Mouse (Mus musculus): ENCODE measurements around the gene Npy1r.

Npy1r gene

GRCm38 (mm10) chr8:66696970-66697843 lies at the start of gene Npy1r:
Gene Npy1r, plus strand, starts transcription at chr8:66697192.
- peak; percentile 22 to 46 for DNase-seq

- DNase-seq, result no peak
These were observed 15.7 kb upstream of the Npy1r start for GRCm38 (mm10) chr8:66681261-66681660.

- peak; percentile 52 to 55 for DNase-seq
These were observed 9.3 kb upstream of the Npy1r start, which contains the start of gene Npy5r for GRCm38 (mm10) chr8:66687511-66688329. Gene Npy5r, minus strand, starts transcription at chr8:66688128.

- DNase-seq, result no peak
These were observed 8.6 kb upstream of the Npy1r start for GRCm38 (mm10) chr8:66688395-66688794.

- no peak for DNase-seq
These were observed 8.2 kb upstream of the Npy1r start for GRCm38 (mm10) chr8:66688799-66689198.

GRCm38 (mm10) chr8:66690402-66690801 lies 6.6 kb upstream of the Npy1r start:
- no peak for DNase-seq

- no peak for DNase-seq
These were observed 1.0 kb downstream of the Npy1r start for GRCm38 (mm10) chr8:66698011-66698410.

GRCm38 (mm10) chr8:66698782-66699181 lies 1.8 kb downstream of the Npy1r start:
- no peak for DNase-seq

GRCm38 (mm10) chr8:66714324-66714975 lies 17.5 kb downstream of the Npy1r start:
- no peak for DNase-seq

GRCm38 (mm10) chr8:66722835-66723234 lies 25.8 kb downstream of the Npy1r start:
- DNase-seq, result no peak

GRCm38 (mm10) chr8:66729446-66729845 lies 32.5 kb downstream of the Npy1r start:
- no peak for DNase-seq

- no peak for DNase-seq
These were observed 35.0 kb downstream of the Npy1r start for GRCm38 (mm10) chr8:66731957-66732356.

- no peak for DNase-seq
These were observed 45.4 kb downstream of the Npy1r start for GRCm38 (mm10) chr8:66742359-66742758.

- no peak for DNase-seq
These were observed 48.6 kb downstream of the Npy1r start for GRCm38 (mm10) chr8:66745612-66746011.

- DNase-seq, result no peak
These were observed 54.6 kb downstream of the Npy1r start for GRCm38 (mm10) chr8:66751621-66752020.

- no peak for DNase-seq
These were observed 59.2 kb downstream of the Npy1r start for GRCm38 (mm10) chr8:66756161-66756560.
